27 mouse cellular contexts compared by ENCODE assay signal in genomic region chr17:3389741-3390140, GRCm38 (mm10).
"Had no signal": no experiment of that assay in that cellular context is flagged by ENCODE, and none has a peak within 500 bp of the region (broad histone marks: within the 10 kb centered on the region; RNA-seq: fewer than 3 reads in every experiment).

No protein-coding gene starts in this region.

- ATAC-seq: forebrain, embryonic 13.5 days; forebrain, embryonic 14.5 days; forebrain, embryonic 15.5 days; forebrain, embryonic 16.5 days; forebrain, postnatal 0 days had no signal

- H3K4me3 ChIP-seq: embryonic facial prominence, embryonic 10.5 days; embryonic facial prominence, embryonic 12.5 days; embryonic facial prominence, embryonic 13.5 days; embryonic facial prominence, embryonic 15.5 days; erythroblast, embryonic 14.5 days; forebrain, embryonic 10.5 days; forebrain, embryonic 12.5 days; forebrain, embryonic 13.5 days; forebrain, embryonic 15.5 days; gastrocnemius, adult 2 months; heart, adult 2 months; heart, embryonic 10.5 days had no signal

- DNase-seq: cerebellum, adult 9-10 months; cerebellum, adult 9-11 months; cerebellum, postnatal 10 days; cerebellum, postnatal 14 days; cerebellum, postnatal 25 days; cerebellum, postnatal 36 days; embryo, embryonic 11 days; forebrain, postnatal 0 days; gastrocnemius, adult 2 months; gastrocnemius, postnatal 10 days; gastrocnemius, postnatal 14 days; gastrocnemius, postnatal 25 days; gastrocnemius, postnatal 36 days; heart, adult 18-20 months; heart, adult 2 months had no signal

- H3K27me3 ChIP-seq: embryonic facial prominence, embryonic 12.5 days; embryonic facial prominence, embryonic 13.5 days; embryonic facial prominence, embryonic 15.5 days; forebrain, embryonic 12.5 days; forebrain, embryonic 13.5 days; forebrain, embryonic 15.5 days had no signal

- H3K4me1 ChIP-seq: embryonic facial prominence, embryonic 12.5 days; embryonic facial prominence, embryonic 13.5 days; embryonic facial prominence, embryonic 15.5 days; forebrain, embryonic 12.5 days; forebrain, embryonic 13.5 days; heart, embryonic 10.5 days had no signal

- H3K9ac ChIP-seq: embryonic facial prominence, embryonic 12.5 days; embryonic facial prominence, embryonic 13.5 days; embryonic facial prominence, embryonic 15.5 days; forebrain, embryonic 12.5 days; forebrain, embryonic 13.5 days; forebrain, embryonic 15.5 days; forebrain, postnatal 0 days had no signal

- H3K9me3 ChIP-seq: embryonic facial prominence, embryonic 10.5 days; embryonic facial prominence, embryonic 12.5 days; embryonic facial prominence, embryonic 13.5 days; embryonic facial prominence, embryonic 15.5 days; forebrain, embryonic 10.5 days; forebrain, embryonic 12.5 days; forebrain, embryonic 13.5 days; forebrain, embryonic 15.5 days; heart, embryonic 10.5 days had no signal

- H3K27ac ChIP-seq: embryonic facial prominence, embryonic 10.5 days; embryonic facial prominence, embryonic 12.5 days; embryonic facial prominence, embryonic 13.5 days; embryonic facial prominence, embryonic 15.5 days; forebrain, embryonic 10.5 days; forebrain, embryonic 12.5 days; forebrain, embryonic 13.5 days; forebrain, embryonic 15.5 days; gastrocnemius, adult 2 months; heart, adult 2 months; heart, embryonic 10.5 days had no signal

- H3K36me3 ChIP-seq: embryonic facial prominence, embryonic 10.5 days; embryonic facial prominence, embryonic 12.5 days; embryonic facial prominence, embryonic 13.5 days; embryonic facial prominence, embryonic 15.5 days; forebrain, embryonic 10.5 days; forebrain, embryonic 12.5 days; forebrain, embryonic 15.5 days; heart, embryonic 10.5 days had no signal

- H3K4me2 ChIP-seq: embryonic facial prominence, embryonic 12.5 days; embryonic facial prominence, embryonic 13.5 days; embryonic facial prominence, embryonic 15.5 days; forebrain, embryonic 12.5 days; forebrain, embryonic 13.5 days; forebrain, embryonic 15.5 days had no signal
